ENCODE assay signal across 8 mouse cellular contexts in the genomic region with DNA sequence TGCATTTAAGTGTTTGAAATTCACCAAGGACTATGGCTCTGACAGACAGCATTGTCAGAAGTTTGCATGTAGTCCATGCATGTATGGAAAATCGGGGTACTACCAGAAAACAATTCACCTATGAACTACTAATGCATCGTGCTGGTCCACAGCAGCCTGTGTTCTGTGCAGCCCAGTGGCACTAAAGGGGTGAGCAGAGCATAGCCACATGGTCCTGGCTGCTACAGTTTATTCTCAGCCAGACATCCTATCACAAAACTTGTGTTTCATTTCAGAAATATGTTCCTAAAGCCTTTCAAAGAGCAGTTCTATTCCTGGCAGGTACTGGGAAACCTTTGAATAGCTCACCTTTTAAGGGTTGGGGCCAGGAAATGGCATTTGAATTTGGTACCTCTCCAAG.
"Had no signal": no experiment of that assay in that cellular context is flagged by ENCODE, and none has a peak within 500 bp of the region (broad histone marks: within the 10 kb centered on the region; RNA-seq: fewer than 3 reads in every experiment).

No protein-coding gene starts in this region.

- H3K4me3 ChIP-seq: left cerebral cortex, adult 2 months; limb, embryonic 10.5 days; liver, embryonic 15.5 days; midbrain, embryonic 13.5 days had no signal

- ATAC-seq: midbrain, embryonic 13.5 days had no signal

- H3K9me3 ChIP-seq: limb, embryonic 10.5 days; liver, embryonic 15.5 days; midbrain, embryonic 13.5 days had no signal

- H3K4me2 ChIP-seq: liver, embryonic 11.5 days; midbrain, embryonic 13.5 days had no signal

- H3K36me3 ChIP-seq: liver, embryonic 15.5 days; midbrain, embryonic 13.5 days had no signal

- H3K27ac ChIP-seq: left cerebral cortex, adult 2 months; limb, embryonic 10.5 days; liver, embryonic 15.5 days; midbrain, embryonic 13.5 days had no signal

- DNase-seq: lung, adult 2 months; spleen, adult 18-20 months; thymus, postnatal 4 days had no signal

- H3K9ac ChIP-seq: liver, embryonic 15.5 days; midbrain, embryonic 13.5 days had no signal
